Mouse (Mus musculus) lung, postnatal 25 days (tissue): ENCODE measurements around the gene Nap1l4.
A peak's percentile ranks its signal among the peaks of the same experiment; 100 is the strongest.

Source experiments
- DNase-seq: peaks from one replicate; pipeline ENCODE4 v3.0.0; 2022; ENCODE audit warnings: low spot score

Nap1l4 gene

DNA sequence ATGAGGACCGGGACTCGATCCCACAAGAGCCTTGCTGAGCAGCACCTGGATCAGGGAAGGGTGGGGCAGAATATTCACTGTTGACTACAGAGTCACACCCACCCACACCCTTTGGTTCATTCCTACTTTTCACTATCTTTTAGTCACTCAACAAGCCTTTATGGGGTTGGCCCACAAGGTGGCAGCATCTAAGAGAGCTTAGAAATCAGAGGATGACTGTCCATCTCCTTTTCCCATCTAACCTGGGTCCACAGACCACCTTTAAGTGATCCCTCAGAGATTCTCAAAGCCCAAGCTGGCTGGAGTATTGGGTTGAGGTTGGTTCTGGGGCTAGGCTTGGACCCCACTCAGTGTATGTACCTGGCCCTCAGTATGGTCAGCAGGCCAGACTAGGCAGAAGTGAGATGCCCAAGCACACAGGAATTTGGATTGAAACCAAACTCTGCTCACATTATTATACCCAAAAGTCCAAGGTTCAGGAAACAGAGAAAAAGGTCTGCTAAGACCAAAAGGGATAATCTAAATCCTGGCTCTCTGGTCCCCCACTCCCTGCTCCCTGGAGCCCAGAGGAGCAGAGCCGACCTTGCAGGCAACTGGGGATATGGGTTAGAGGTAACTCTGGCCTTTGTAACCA is 72.1 kb downstream of the Nap1l4 start:
- DNase-seq, result no peak

DNA sequence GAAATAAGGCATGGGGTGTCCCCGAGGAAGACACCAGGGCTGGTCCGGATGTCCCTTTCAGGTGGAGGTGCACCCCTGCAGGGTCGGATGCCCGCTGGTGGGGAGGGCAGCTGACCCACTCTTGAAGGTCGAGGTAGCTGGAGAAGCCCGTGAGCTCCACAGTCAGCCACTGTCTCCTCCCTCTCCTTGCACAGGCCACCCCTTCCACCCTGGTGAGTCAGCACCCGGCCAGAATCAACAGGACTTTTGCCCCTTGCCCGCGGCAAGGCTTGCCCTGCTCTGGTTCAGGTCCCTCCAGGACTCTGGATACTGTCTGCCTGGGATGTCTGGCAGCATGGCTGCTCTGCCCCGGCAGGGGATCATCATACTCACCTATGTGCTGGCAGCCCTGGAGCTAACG is 73.0 kb downstream of the Nap1l4 start:
- no peak for DNase-seq

GRCm38 (mm10) chr7:143474811-143475210 is 74.1 kb downstream of the Nap1l4 start:
- DNase-seq, result no peak

DNA sequence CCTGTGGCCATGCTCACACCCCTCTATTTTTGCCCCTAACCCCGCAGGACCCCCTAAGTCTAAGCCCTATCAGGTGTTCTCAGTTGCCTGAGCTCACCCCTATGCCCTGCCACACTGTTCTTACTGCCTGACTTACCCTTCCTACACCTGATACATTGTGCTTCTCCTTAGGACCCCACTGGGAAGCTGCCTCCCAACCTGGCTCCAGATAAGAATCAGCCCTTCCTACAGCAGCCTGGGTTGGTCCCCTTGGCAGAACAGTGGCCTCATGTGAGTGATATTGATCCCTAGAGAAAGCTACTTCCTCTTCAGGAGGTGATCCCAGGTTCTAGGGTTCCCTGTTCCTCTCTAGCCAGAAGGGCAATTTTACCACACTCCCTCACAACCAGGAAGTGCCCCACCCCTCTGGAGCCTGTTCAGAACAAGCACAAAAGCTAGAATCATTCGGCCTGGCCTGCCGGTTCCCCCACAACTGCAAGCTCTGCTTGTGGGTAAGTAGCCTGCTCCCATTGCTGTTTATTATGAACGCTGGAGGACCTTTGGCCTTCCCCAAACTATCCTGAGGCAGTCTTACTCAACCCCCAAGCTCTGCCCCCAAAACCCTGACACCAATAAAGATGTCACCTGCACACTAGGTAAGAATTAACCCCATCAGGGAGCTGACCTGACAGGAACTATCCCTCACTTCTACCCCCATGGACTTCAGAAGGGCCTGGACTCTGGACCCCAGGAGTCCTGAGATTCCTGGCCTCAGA is 75.4 kb downstream of the Nap1l4 start, which contains the start of gene Slc22a18:
Gene Slc22a18, plus strand, starts transcription at position 390 of the 755 bp plus-strand sequence.
- DNase-seq, result peak; percentile 68

DNA sequence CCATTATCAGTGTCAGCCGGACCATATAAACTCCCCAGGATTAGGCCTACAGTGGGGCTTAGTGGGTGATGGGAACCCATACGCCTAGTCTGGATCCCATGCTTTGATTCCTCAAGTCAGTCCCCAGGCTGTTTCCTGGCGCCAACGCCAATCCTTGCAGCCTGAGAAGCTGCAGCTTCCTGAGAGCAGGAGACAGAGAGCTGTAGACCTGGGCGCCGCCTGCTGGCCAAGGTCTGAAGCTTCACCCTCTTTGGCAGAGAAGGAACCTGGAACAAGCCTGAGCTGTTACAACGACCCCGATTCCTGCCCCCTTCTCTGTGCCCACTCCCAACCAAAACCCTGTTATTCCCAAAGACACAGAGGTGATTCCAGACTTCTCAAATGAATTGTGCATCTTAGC is 79.0 kb downstream of the Nap1l4 start:
- peak; percentile 67 for DNase-seq

DNA sequence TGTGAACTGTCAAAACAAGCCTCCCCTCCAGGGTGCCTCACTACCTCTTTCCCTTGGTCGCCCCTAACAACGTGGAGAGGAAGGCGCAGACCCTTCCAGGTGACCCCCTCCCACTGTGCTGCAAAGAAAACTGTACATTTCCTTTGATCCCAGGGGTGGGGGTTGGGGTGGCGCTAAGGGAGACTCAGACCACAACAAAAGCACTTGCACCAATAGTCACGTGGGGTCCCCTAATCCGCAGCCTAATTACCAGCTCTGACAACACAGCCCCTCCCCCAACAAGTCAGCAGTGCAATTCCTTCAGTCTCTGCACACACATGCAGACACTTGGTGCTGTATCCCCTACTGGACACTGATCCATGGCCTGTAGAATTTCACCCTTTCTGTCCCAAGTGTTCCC is 81.2 kb downstream of the Nap1l4 start:
- no peak for DNase-seq

GRCm38 (mm10) chr7:143466099-143466677 is 82.7 kb downstream of the Nap1l4 start:
- DNase-seq, result peak; percentile 77

DNA sequence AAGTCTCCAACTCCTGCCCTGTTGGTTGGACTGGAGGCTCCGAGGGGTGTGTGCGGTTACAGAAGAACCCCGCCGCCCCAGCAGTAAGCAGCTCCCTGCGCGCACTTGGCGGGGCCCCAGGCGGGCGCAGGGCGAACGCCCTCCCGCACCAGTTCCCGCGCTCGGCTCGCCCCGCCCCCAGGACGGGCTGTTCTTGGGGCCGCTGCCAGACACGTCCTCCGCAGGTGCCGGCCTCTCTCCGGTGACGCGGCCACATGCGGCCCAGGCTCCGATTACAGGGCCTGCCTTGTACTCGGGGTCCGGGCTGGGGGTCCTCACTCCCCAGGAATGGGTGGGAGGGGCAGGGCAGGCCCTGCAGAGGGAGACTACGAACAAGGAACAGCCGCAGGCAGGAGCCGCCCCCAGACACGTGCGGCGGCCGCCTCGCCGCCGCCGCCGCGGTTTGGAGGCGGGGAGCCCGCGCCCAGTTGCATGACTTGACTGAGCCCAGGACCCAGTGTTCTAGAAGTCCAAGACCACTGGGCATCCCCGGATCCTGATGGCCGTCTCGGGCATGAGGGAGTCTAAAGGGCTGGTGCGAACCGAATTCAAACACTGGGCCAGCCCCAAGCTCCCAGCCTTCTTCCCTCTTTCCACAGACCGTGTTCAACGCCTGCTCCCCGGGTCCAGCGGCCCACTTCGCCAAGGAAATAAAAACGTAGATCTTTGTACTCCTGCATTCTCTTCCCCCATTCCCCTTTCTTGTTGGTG is 83.9 kb downstream of the Nap1l4 start:
- DNase-seq, result peak; percentile 30

DNA sequence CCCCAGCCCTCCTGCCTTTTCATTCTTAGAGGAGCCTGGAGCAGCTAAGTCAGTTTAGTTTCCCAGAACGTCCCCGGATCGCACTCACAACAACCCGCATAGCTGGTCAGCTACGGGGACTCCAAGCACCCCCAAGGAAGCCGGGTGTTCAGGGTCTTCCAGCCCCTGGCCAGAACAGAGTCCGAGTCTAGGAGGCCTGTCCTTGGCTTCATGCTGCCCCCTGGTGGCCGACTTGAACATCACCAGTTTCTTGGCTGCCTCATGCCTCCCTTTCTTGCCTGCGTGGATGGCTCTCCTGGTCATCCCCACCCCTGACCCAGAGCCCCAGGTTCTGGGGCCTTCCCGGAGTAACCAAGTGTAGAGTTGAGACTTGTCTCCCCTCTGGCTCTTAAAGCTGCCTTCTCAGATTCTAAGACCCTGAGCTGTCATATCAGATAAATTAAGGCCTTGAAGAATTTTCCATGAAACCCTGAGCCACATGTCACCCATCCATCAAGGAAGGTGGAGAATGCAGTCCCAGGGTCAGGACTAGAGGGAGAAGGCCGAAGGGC is 85.0 kb downstream of the Nap1l4 start:
- DNase-seq, result peak; percentile 76
